1 mouse cellular context compared by ENCODE assay signal in the genomic region with DNA sequence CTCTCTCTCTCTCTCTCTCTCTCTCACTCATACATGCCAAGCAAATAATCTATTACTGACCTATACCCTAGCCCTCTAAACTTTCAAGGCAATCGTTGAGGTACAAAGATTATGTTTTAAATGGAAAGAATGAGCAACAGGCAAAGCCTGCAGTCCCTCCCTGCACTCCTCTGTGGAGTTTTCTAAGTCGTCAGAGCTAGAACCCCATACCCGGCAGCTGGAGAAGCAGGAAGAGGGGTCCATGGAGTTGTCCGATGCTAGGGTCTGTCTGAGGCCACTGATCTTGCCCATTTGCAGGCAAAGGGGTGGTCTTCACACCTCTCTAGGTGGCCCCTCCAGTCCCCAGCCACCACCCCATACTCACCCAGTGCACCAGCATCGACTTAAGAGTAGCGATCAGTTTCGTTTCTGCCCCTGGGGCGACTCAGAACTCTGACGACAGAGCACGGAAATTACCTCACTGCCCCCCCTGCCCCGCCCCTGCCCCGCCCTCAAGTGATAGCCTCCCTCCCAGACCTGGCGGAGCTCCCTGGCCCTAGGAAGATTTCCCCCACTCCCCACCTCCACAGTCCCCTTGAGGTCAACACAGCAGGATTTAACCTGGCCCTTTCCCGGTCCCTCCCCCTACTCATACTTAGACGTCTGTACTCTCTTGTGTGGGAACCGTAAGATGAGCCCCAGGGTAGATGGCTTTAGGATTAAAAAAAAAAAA.
TF ChIP-seq lines count a peak whose summit lies in the region.

Gene Helz2, minus strand, starts transcription at position 426 of the 712 bp plus-strand sequence.

TF ChIP-seq in MEL, 35 proteins besides CTCF, POLR2A, EP300 and RAD21 (continued from another document):
- TF ChIP-seq MAZ (IDR thresholded peaks at IDR 0.05; ENCODE audit: low read depth, low read length) (peak; percentile 77; the same call in 1 of the 2 replicates), UBTF (IDR thresholded peaks at IDR 0.05; ENCODE audit: borderline replicate concordance, insufficient read depth, low read depth, low read length) (no peak), MYB (IDR thresholded peaks at IDR 0.05; ENCODE audit: low read depth, low read length) (no peak), RCOR1 (IDR thresholded peaks at IDR 0.05; ENCODE audit: low read depth, low read length) (no peak), E2F4 (IDR thresholded peaks at IDR 0.05; ENCODE audit: borderline replicate concordance, low read depth, low read length) (no peak), TCF12 (IDR thresholded peaks at IDR 0.05; ENCODE audit: low read depth, low read length) (peak; percentile 67), MYC (IDR thresholded peaks at IDR 0.05; ENCODE audit: low read depth, low read length) (no peak), ZKSCAN1 (IDR thresholded peaks at IDR 0.05; ENCODE audit: low read depth, low read length) (no peak), ZMIZ1 (IDR thresholded peaks at IDR 0.05; ENCODE audit: low read depth, low read length) (no peak; the same call in 1 of the 2 replicates), ELF1 (IDR thresholded peaks at IDR 0.05; ENCODE audit: low read depth, low read length) (no peak), USF1 (IDR thresholded peaks at IDR 0.05; ENCODE audit: low read depth, low read length) (no peak), ZNF384 (IDR thresholded peaks at IDR 0.05; ENCODE audit: low read depth, low read length) (peak; percentile 69; the same call in 1 of the 2 replicates), HCFC1 (IDR thresholded peaks at IDR 0.05; ENCODE audit: low read depth, low read length) (peak; percentile 63), GABPA (IDR thresholded peaks at IDR 0.05; ENCODE audit: low read depth, low read length) (no peak), MXI1 (IDR thresholded peaks at IDR 0.05; ENCODE audit: low read depth, low read length) (peak; percentile 77; the same call in 1 of the 2 replicates), CHD1 (IDR thresholded peaks at IDR 0.05; ENCODE audit: low read depth, low read length) (no peak), ETS1 (IDR thresholded peaks at IDR 0.05; ENCODE audit: low read depth, low read length) (peak; percentile 52; the same call in 1 of the 2 replicates), TBP (IDR thresholded peaks at IDR 0.05; ENCODE audit: low read depth, low read length) (peak; percentile 68), MAFK (IDR thresholded peaks at IDR 0.05; ENCODE audit: borderline replicate concordance, low read depth, low read length) (no peak), NELFE (IDR thresholded peaks at IDR 0.05; ENCODE audit: low read depth, low read length) (peak; percentile 80), POLR2AphosphoS5 (IDR thresholded peaks at IDR 0.05; ENCODE audit: borderline replicate concordance, low read depth, low read length) (no peak), BHLHE40 (IDR thresholded peaks at IDR 0.05; ENCODE audit: borderline replicate concordance, low read depth, low read length) (no peak), MAX (IDR thresholded peaks at IDR 0.05; ENCODE audit: low read length) (no peak)
